Mouse (Mus musculus) lung, adult 2 months (tissue): ENCODE measurements around the gene Prdm8. TPM values are rescaled to one million over a fixed set of nuclear protein-coding genes. Genes with fewer than 3 reads are reported as not detected.

Source experiments
- DNase-seq: peaks from one replicate; pipeline ENCODE4 v3.0.0; 2022
- H3K4me1 ChIP-seq: fragments of 200-500 bp; 2 replicates; pipeline ENCODE4 v1.6.1; 2011; ENCODE audit warnings: low read length; ENCODE audit not compliant: control insufficient read depth, insufficient read depth
- H3K4me3 ChIP-seq: fragments of 200-500 bp; replicated peaks from 2 replicates; pipeline ENCODE3; 2011; ENCODE audit warnings: low read depth, mild to moderate bottlenecking, control low read depth, low read length; ENCODE audit errors: extremely low read depth
- CTCF ChIP-seq: fragments of 200-500 bp; IDR thresholded peaks from 2 replicates; pipeline ENCODE4 v1.5.1; 2011; ENCODE audit warnings: mild to moderate bottlenecking, low read length, control low read depth; ENCODE audit not compliant: insufficient read depth
- POLR2A ChIP-seq: fragments of 200-500 bp; IDR thresholded peaks from 2 replicates; pipeline ENCODE4 v1.6.1; 2011; ENCODE audit warnings: low read depth, mild to moderate bottlenecking, control low read depth, low read length, borderline replicate concordance; ENCODE audit errors: extremely low read depth
- WGBS: fragments of 180-500 bp; shearing (Covaris S2); methylation state at CpG from one replicate; pipeline ENCODE4 v1.1.7; 2018; 5-methylcytosine and 5-hydroxymethylcytosine counted together
- polyA plus RNA-seq: library from polyadenylated mRNA; depleted of rRNA; stranded (reverse); fragments of >200 nt; gene quantifications from 2 replicates; pipeline ENCODE4 v1.2.3, GENCODE M21; 2012

The Prdm8 gene
- polyA plus RNA-seq, 1 experiment: 3.6 TPM

DNA sequence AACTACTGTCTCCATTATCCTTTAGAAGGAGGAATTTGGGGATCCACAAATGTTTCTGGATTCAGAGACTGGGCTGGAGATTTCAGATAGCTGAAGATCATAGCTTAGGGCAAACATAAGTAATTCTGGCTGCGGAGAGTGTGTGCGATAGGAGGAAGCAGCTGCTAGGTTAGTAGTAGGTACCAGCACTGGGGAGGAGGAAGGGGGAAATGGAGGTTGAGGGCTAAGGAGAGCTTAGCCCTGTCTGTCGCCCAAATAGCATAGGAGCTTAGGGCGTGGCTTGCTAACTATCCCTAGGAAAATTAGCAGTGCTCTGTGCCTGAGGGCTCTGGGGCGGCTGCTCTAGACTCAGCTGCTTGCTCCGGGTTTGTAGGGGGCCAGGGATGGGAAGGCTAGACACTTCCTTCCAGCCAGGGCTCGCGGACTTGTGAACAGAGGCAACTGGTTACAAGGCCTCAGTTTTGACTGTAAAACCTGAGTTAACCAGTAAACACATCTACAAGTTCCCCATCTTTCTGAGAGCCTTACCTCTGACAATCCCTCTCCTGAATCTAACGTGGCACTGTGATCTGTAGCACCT is 4.7 kb downstream of the Prdm8 start:
- Histone ChIP-seq H3K4me1 (no peaks in the 10 kb centered on the region; the same call in 1 of the 2 replicates), H3K4me3 (no peak overlapping the region)
- TF ChIP-seq POLR2A (no peak), CTCF (no peak)
- DNase-seq: no peak
- 63% methylated on average over 9 of the region's 9 CpGs for WGBS

DNA sequence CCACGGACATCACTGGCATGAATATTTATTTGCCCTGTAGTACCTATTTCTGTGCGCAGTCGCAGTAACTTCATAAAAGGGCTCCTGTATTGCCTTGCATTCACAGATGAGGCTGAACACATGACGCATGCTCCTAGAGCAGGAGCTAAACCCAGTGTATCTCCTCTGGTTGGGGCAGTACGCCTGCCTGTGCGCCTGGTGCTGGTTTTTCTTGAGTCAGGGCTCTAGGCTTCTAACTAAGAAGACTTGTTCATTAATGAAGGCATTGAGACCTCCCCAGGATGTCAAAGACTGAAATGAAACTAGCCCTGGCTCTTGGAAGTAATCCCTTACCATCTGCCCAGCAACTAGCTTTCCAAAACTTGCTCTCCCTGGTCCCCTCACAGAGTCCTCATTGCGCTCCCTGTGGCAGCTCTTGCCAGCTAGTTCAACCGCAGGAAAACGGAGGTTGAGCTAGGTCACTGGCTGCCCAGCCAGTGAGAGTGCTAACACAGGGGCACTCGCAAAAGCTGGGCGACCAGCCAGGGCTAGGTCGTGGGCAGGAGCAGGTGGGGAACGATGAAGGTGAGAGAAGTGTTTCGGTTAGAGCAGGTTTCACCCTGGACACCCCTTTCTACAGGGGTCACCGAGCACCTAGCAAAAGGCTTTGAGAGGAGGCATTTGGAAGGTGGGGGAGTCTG is 5.6 kb downstream of the Prdm8 start:
- 41% methylated on average over 15 of the region's 15 CpGs for WGBS
- TF ChIP-seq CTCF: no peak
- TF ChIP-seq POLR2A: no peak
- Histone ChIP-seq H3K4me1 (no peaks in the 10 kb centered on the region; the same call in 1 of the 2 replicates), H3K4me3 (no peak overlapping the region)
- no peak for DNase-seq

DNA sequence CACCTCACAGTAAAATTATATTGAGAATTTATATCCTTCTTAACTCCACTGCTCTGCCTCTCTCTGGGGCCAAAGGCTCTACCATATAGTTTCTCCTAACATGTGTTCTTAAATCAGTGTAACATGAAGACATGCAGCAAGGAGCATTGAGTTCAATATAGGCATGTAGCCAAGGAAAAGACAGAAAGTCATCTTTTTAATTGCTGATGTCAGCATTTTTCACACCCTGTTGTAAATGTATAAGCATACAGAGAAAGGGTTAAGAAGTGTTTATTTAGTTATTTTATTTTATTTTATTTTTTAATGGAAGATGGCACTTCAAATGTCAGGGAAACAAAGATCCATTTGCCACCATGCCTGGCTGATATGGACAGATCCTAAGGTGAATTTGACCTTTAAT is 6.7 kb downstream of the Prdm8 start:
- no peaks in the 10 kb centered on the region for H3K4me1 ChIP-seq
- TF ChIP-seq CTCF: no peak
- no peak for TF ChIP-seq POLR2A
- DNase-seq: no peak
- H3K4me3 ChIP-seq: no peak overlapping the region

DNA sequence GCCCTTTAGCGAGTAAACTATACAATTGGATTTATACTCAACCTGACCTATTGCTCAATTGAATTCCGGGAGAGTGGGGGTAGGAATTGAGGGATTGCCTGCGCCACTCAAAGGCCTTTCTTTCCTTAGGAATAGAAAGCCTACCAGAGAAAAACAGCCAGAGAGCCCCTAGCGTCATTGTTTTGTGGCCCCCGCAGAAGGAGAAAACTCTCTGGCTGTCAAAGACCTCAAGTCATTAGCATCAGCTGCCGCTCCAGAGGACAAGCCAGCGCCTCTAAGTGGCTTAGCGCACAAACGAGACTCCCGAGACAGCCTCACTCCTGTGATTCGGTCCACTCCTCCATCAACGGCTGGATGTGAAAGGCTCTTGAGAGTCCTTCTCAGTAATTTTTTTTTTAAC is 12.6 kb downstream of the Prdm8 start:
- Histone ChIP-seq H3K4me1 (0 out of 2 replicates have a peak, but pooled peaks cover 2% of the 10 kb centered on the region), H3K4me3 (no peak overlapping the region)
- no peak for TF ChIP-seq CTCF
- no peak for TF ChIP-seq POLR2A
- no peak for DNase-seq
- 22% methylated on average over 12 of the region's 12 CpGs for WGBS

DNA sequence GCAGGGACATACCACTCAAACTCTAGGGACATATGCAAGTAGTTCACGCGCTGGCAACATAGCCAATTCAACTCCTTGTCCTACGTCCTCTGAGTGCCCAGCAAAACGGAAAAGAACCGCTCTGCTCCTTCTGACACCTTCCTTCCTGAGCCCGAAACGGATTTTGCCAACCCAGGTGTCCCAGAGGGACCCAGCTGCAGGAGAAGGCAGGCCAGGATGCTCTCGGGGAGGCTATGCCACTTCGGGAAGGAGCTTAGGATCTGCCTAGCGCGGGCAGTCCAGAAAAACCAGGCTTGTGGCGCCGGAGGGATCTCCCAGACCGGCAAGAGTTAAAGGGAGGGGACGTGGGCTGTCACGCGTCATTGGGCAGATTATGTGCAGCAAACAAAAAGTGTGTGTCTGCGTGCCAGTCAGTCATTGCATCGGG is 13.5 kb downstream of the Prdm8 start:
- Histone ChIP-seq H3K4me3 (peak overlapping the region; percentile 64), H3K4me1 (0 out of 2 replicates have a peak, but pooled peaks cover 2% of the 10 kb centered on the region)
- DNase-seq: no peak
- TF ChIP-seq POLR2A: peak; percentile 52; the same call in 1 of the 2 replicates
- TF ChIP-seq CTCF: no peak
- 2% methylated on average over 19 of the region's 19 CpGs for WGBS

DNA sequence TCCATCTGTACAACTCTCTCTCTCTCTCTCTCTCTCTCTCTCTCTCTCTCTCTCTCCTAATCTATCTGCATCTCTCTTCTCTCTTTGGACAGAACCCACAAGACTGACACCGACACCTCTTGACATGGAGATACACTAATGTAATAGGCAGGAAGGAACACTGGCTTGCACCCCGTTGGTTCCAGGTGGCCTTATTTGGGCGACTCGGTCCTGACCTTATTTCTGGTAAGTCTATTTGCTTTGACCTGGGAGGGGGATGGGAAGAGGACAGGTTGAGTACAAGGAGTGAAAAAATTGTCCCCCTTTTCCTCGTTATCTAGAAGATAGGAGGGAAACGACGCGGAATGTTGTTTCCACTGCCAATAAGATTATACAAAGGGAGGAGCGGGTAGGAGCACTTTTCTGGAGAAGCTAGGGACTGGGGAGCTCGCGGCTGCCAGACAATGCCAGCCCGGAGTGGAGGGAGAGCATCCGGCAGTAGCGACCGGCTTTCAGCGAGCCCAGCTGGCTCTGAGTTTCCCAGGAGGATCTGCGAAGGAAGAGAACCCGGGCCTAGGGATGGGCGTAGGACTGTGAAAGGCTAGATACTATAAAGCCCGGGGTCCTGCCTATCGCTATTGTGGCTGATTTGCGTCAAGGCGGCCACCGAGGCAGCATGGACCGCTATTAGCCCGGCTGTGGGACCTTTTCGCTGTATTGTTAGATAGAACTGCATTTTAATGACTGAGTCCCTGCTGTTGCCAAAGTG is 14.1 kb downstream of the Prdm8 start:
- H3K4me1 ChIP-seq: 0 out of 2 replicates have a peak, but pooled peaks cover 2% of the 10 kb centered on the region
- 2% methylated on average over 27 of the region's 27 CpGs for WGBS
- TF ChIP-seq POLR2A (no peak), CTCF (no peak)
- peak overlapping the region; percentile 64 for H3K4me3 ChIP-seq
- DNase-seq: no peak

DNA sequence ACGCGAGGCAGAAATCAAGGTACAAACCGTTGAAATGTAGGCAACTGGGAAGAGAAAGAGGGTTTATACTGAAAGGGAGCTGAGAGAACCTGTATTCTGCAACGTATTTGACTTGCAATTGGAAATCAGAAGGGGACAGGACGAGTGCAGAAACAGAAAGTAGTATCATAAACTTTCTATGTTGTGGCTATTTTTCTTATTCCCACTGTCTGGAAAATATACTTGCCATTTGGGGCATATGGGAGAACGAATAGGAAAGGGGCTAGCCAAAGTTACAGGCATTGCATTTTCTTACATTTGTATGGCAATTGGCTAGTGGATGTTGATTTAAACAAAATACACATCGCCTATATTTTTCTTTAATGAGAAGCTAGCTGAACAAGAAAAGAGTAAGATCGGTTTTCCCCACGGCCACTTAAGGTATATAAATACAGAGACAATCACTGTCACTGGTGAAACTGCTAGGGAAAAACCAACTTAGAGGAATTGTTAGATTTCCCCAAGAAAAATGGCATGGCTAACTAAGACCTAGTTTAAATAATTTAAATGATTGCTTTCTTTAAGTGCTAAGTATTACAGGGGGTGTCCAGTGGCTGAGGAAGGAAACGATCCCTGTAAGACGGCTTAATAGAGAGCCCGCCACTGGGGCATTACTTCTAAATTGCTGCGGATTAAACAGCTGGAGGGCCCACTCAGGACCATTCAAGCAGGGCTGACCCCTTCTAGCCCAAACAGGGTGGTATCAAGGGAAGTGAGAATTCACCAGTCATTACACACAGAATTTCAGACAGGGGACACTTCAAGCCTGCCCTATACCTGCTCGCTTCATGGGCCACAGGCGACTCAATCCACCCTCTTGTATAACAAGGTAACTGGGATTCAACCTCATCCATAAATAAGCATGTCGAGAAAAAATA is 14.9 kb downstream of the Prdm8 start:
- TF ChIP-seq POLR2A (no peak), CTCF (no peak)
- 15% methylated on average over 16 of the region's 16 CpGs for WGBS
- H3K4me1 ChIP-seq: peaks cover 6% of the 10 kb centered on the region; the same call in 1 of the 2 replicates
- H3K4me3 ChIP-seq: peak overlapping the region; percentile 64
- DNase-seq: no peak

DNA sequence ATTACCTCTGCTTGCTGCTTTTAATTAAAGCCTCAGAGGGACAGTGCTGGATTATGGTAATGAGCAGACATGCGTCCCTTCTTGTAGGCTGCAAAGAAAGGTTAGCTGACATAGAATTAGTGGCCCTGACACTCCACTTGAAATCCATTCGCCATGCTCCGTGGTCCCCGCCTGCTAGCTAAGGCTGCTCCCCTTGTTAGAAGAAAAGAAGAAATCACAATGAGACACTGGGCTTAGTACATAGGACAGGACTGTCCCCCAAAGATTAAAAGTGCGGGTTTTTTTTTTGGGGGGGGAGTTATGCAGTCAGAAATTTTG is 15.6 kb downstream of the Prdm8 start:
- TF ChIP-seq POLR2A (no peak), CTCF (no peak)
- 15% methylated on average over 5 of the region's 5 CpGs for WGBS
- Histone ChIP-seq H3K4me1 (peaks cover 6% of the 10 kb centered on the region; the same call in 1 of the 2 replicates), H3K4me3 (peak overlapping the region; percentile 37)
- DNase-seq: no peak

DNA sequence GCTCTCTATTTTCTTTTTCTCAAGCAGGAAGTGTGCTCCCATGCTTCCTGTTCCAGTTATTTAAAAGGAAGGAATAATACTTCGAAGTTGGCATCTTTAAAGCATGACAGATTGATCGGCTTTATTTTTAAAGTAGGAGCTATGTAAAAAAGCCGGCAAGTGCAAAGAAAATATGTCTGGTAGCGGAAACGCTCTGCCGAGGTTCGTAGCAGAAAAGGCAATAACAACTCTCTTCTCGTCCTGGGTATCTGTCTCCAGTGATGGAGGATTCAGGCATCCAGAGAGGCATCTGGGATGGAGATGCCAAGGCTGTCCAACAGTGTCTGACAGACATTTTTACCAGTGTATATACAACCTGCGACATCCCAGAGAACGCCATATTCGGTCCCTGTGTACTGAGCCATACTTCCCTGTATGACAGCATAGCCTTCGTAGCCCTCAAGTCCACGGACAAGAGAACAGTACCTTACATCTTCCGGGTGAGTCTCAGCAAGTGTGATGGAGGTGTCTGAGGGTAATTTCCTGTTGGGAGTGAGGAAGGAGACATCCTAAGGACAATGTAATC is 16.1 kb downstream of the Prdm8 start:
- H3K4me1 ChIP-seq: peaks cover 6% of the 10 kb centered on the region; the same call in 1 of the 2 replicates
- 11% methylated on average over 14 of the region's 14 CpGs for WGBS
- TF ChIP-seq POLR2A: no peak
- TF ChIP-seq CTCF: no peak
- DNase-seq: no peak
- H3K4me3 ChIP-seq: peak overlapping the region; percentile 48
